Mouse (Mus musculus) c-Kit-positive CD71-positive TER-119-positive erythroid progenitor cells, embryonic 14.5 days (primary cell): Measurements from ENCODE around the gene Guca1a.
"Not testable (repeated sequence)": the region's sequence is repeated elsewhere in the genome, so short reads cannot be mapped to it uniquely, and the experiment has no call there.

Experiments used
- DNase-seq: peaks from one replicate; pipeline ENCODE4 v3.0.0-alpha.2; 2013; ENCODE audit warnings: low spot score

Guca1a gene

GRCm38 (mm10) chr17:47400451-47400850, at the start of gene Guca1a:
Gene Guca1a, minus strand, starts transcription at chr17:47400584.
- DNase-seq: no peak

- DNase-seq: no peak
These were observed 49.0 kb upstream of the Guca1a start for GRCm38 (mm10) chr17:47449432-47449831.

- DNase-seq: no peak
These were observed 48.4 kb upstream of the Guca1a start for GRCm38 (mm10) chr17:47448523-47449372.

GRCm38 (mm10) chr17:47446561-47446960, 46.2 kb upstream of the Guca1a start:
- DNase-seq: no peak

GRCm38 (mm10) chr17:47446025-47446424, 45.6 kb upstream of the Guca1a start:
- DNase-seq: no peak

- DNase-seq: no peak
These were observed 45.1 kb upstream of the Guca1a start for GRCm38 (mm10) chr17:47445518-47445917.

- no peak for DNase-seq
These were observed 43.7 kb upstream of the Guca1a start for GRCm38 (mm10) chr17:47444113-47444512.

GRCm38 (mm10) chr17:47442271-47442670, 41.9 kb upstream of the Guca1a start:
- no peak for DNase-seq

- no peak for DNase-seq
These were observed 41.1 kb upstream of the Guca1a start for GRCm38 (mm10) chr17:47441296-47442051.

GRCm38 (mm10) chr17:47440359-47440890, 40.0 kb upstream of the Guca1a start:
- no peak for DNase-seq

- no peak for DNase-seq
These were observed 39.1 kb upstream of the Guca1a start for GRCm38 (mm10) chr17:47439396-47440028.

- no peak for DNase-seq
These were observed 38.2 kb upstream of the Guca1a start for GRCm38 (mm10) chr17:47438611-47439010.

GRCm38 (mm10) chr17:47436907-47437547, 36.6 kb upstream of the Guca1a start, which contains the start of gene 1700001C19Rik:
Gene 1700001C19Rik, minus strand, starts transcription at chr17:47437376.
- no peak for DNase-seq

- no peak for DNase-seq
These were observed 35.9 kb upstream of the Guca1a start, which contains the start of gene AI661453 for GRCm38 (mm10) chr17:47436156-47436906. Gene AI661453, plus strand, starts transcription at chr17:47436615.

- no peak for DNase-seq
These were observed 30.4 kb upstream of the Guca1a start for GRCm38 (mm10) chr17:47430815-47431214.

GRCm38 (mm10) chr17:47428831-47429304, 28.5 kb upstream of the Guca1a start:
- DNase-seq: no peak

GRCm38 (mm10) chr17:47427316-47427715, 26.9 kb upstream of the Guca1a start:
- no peak for DNase-seq

- no peak for DNase-seq
These were observed 23.8 kb upstream of the Guca1a start for GRCm38 (mm10) chr17:47424186-47424585.

- DNase-seq: not testable (repeated sequence)
These were observed 22.2 kb upstream of the Guca1a start for GRCm38 (mm10) chr17:47422616-47423015.

- no peak for DNase-seq
These were observed 21.2 kb upstream of the Guca1a start for GRCm38 (mm10) chr17:47421566-47421965.

GRCm38 (mm10) chr17:47420195-47420594, 19.8 kb upstream of the Guca1a start:
- DNase-seq: no peak
